Mouse (Mus musculus) MEL (cell line): ENCODE results near the gene Gm20388. TPM values are rescaled to one million over a fixed set of nuclear protein-coding genes. Genes with fewer than 3 reads are reported as not detected.

Source experiments
- DNase-seq: peaks from one replicate; pipeline ENCODE4 v3.0.0; 2011; ENCODE audit warnings: low read depth, low spot score
- H3K27ac ChIP-seq: 2 replicates; pipeline ENCODE4 v1.5.1; 2012; ENCODE audit warnings: low read depth, mild to moderate bottlenecking, control low read depth, low read length, moderate library complexity; ENCODE audit not compliant: control insufficient read depth
- H3K27me3 ChIP-seq, 2 experiments: fragments of 150-350 bp in 1 of 2; sonication (generic) in 1 of 2; 2 replicates each; pipeline ENCODE4 v1.6.1; 2012; ENCODE audit warnings: low read length in 2 of 2, mild to moderate bottlenecking in 2 of 2, improper control_type of control experiment in 1 of 2, moderate library complexity in 1 of 2; ENCODE audit not compliant: insufficient read depth in 2 of 2, control insufficient read depth in 1 of 2
- H3K36me3 ChIP-seq, 2 experiments: 2 replicates each; pipeline ENCODE4 v1.6.1; 2012 to 2014; ENCODE audit warnings: low read length in 2 of 2, improper control_type of control experiment in 1 of 2, inconsistent platforms in 1 of 2, mild to moderate bottlenecking in 1 of 2; ENCODE audit not compliant: insufficient read depth in 2 of 2, control insufficient read depth in 1 of 2
- H3K4me1 ChIP-seq, 2 experiments: fragments of 150-350 bp in 1 of 2; sonication (generic) in 1 of 2; 2 replicates each; pipeline ENCODE4 v1.6.1; 2012; ENCODE audit warnings: low read length in 2 of 2, improper control_type of control experiment in 1 of 2, mild to moderate bottlenecking in 1 of 2; ENCODE audit not compliant: insufficient read depth in 2 of 2, control insufficient read depth in 1 of 2
- H3K4me3 ChIP-seq, 2 experiments: fragments of 150-350 bp in 1 of 2; sonication (generic) in 1 of 2; 2 replicates each; pipeline ENCODE4 v1.5.1; 2012; ENCODE audit warnings: low read depth in 2 of 2, low read length in 2 of 2, mild to moderate bottlenecking in 2 of 2, moderate library complexity in 2 of 2, control low read depth in 1 of 2, improper control_type of control experiment in 1 of 2; ENCODE audit not compliant: control insufficient read depth in 1 of 2, insufficient read depth in 1 of 2
- H3K79me2 ChIP-seq: 2 replicates; pipeline ENCODE4 v1.6.1; 2012; ENCODE audit warnings: mild to moderate bottlenecking, low read length, moderate library complexity; ENCODE audit not compliant: control insufficient read depth, poor library complexity, insufficient read depth
- H3K9ac ChIP-seq: 2 replicates; pipeline ENCODE4 v1.6.1; 2012; ENCODE audit warnings: low read depth, mild to moderate bottlenecking, control low read depth, low read length, moderate library complexity; ENCODE audit not compliant: control insufficient read depth, poor library complexity, severe bottlenecking
- H3K9me3 ChIP-seq: fragments of 150-350 bp; sonication (generic); replicated peaks from 2 replicates; pipeline ENCODE4 v1.6.1; 2012; ENCODE audit warnings: mild to moderate bottlenecking, low read length, improper control_type of control experiment, moderate library complexity; ENCODE audit not compliant: insufficient read depth
- CHD2 ChIP-seq: IDR thresholded peaks from 2 replicates; pipeline ENCODE4 v1.6.1; 2011; ENCODE audit warnings: low read length, improper control_type of control experiment
- EP300 ChIP-seq, 2 experiments: IDR thresholded peaks; 2 replicates each; pipeline ENCODE4 v1.6.1; 2011; ENCODE audit warnings: improper control_type of control experiment in 2 of 2, low read length in 2 of 2, low read depth in 1 of 2, mild to moderate bottlenecking in 1 of 2
- GABPA ChIP-seq: IDR thresholded peaks from 2 replicates; pipeline ENCODE4 v1.6.1; 2012; ENCODE audit warnings: low read depth, mild to moderate bottlenecking, inconsistent platforms, low read length, improper control_type of control experiment, moderate library complexity
- GATA1 ChIP-seq: IDR thresholded peaks from 2 replicates; pipeline ENCODE4 v1.6.1; 2011; ENCODE audit warnings: low read depth, low read length, improper control_type of control experiment
- HCFC1 ChIP-seq: IDR thresholded peaks from 2 replicates; pipeline ENCODE4 v1.6.1; 2012; ENCODE audit warnings: low read depth, mild to moderate bottlenecking, inconsistent platforms, low read length, improper control_type of control experiment, moderate library complexity
- JUND ChIP-seq: IDR thresholded peaks from 2 replicates; pipeline ENCODE4 v1.6.1; 2011; ENCODE audit warnings: low read depth, mild to moderate bottlenecking, improper control_type of control experiment, low read length
- MAFK ChIP-seq: IDR thresholded peaks from 2 replicates; pipeline ENCODE4 v1.6.1; 2011; ENCODE audit warnings: low read depth, mild to moderate bottlenecking, low read length, improper control_type of control experiment, borderline replicate concordance
- MAX ChIP-seq: IDR thresholded peaks from 2 replicates; pipeline ENCODE4 v1.6.1; 2011; ENCODE audit warnings: low read length, improper control_type of control experiment
- MAZ ChIP-seq: IDR thresholded peaks from 2 replicates; pipeline ENCODE4 v1.6.1; 2012; ENCODE audit warnings: low read depth, mild to moderate bottlenecking, inconsistent platforms, low read length, improper control_type of control experiment
- MEF2A ChIP-seq: IDR thresholded peaks from 2 replicates; pipeline ENCODE4 v1.6.1; 2014; ENCODE audit warnings: low read depth, mild to moderate bottlenecking, inconsistent platforms, low read length, improper control_type of control experiment; ENCODE audit not compliant: poor library complexity, insufficient replicate concordance, severe bottlenecking; ENCODE audit errors: extremely low read depth
- MXI1 ChIP-seq: IDR thresholded peaks from 2 replicates; pipeline ENCODE4 v1.6.1; 2011; ENCODE audit warnings: mild to moderate bottlenecking, low read depth, low read length, improper control_type of control experiment
- MYB ChIP-seq: IDR thresholded peaks from 2 replicates; pipeline ENCODE4 v1.6.1; 2011; ENCODE audit warnings: mild to moderate bottlenecking, low read depth, low read length, improper control_type of control experiment
- MYC ChIP-seq: IDR thresholded peaks from 2 replicates; pipeline ENCODE4 v1.6.1; 2011; ENCODE audit warnings: low read depth, mild to moderate bottlenecking, low read length, improper control_type of control experiment, moderate library complexity
- NELFE ChIP-seq: IDR thresholded peaks from 2 replicates; pipeline ENCODE4 v1.6.1; 2011; ENCODE audit warnings: low read depth, low read length, improper control_type of control experiment
- POLR2AphosphoS2 ChIP-seq: IDR thresholded peaks from 2 replicates; pipeline ENCODE4 v1.6.1; 2011; ENCODE audit warnings: low read length, improper control_type of control experiment
- POLR2AphosphoS5 ChIP-seq: IDR thresholded peaks from 2 replicates; pipeline ENCODE4 v1.6.1; 2012; ENCODE audit warnings: low read depth, borderline replicate concordance, mild to moderate bottlenecking, inconsistent platforms, low read length, moderate library complexity, mixed read lengths
- RAD21 ChIP-seq: IDR thresholded peaks from 2 replicates; pipeline ENCODE4 v1.6.1; 2011; ENCODE audit warnings: mild to moderate bottlenecking, low read depth, low read length, improper control_type of control experiment
- RCOR1 ChIP-seq: IDR thresholded peaks from 2 replicates; pipeline ENCODE4 v1.6.1; 2012; ENCODE audit warnings: low read depth, mild to moderate bottlenecking, inconsistent platforms, low read length, improper control_type of control experiment
- SMC3 ChIP-seq: IDR thresholded peaks from 2 replicates; pipeline ENCODE4 v1.6.1; 2011; ENCODE audit warnings: low read depth, low read length, improper control_type of control experiment
- TAL1 ChIP-seq: IDR thresholded peaks from 2 replicates; pipeline ENCODE4 v1.6.1; 2012; ENCODE audit warnings: mild to moderate bottlenecking, inconsistent platforms, low read length, moderate library complexity, mixed read lengths
- TCF12 ChIP-seq: IDR thresholded peaks from 2 replicates; pipeline ENCODE4 v1.6.1; 2014; ENCODE audit warnings: low read depth, mild to moderate bottlenecking, inconsistent platforms, low read length, improper control_type of control experiment, moderate library complexity
- UBTF ChIP-seq: IDR thresholded peaks from 2 replicates; pipeline ENCODE4 v1.6.1; 2012; ENCODE audit warnings: low read depth, mild to moderate bottlenecking, inconsistent platforms, low read length, improper control_type of control experiment, moderate library complexity, borderline replicate concordance; ENCODE audit not compliant: insufficient read depth
- USF1 ChIP-seq: IDR thresholded peaks from 2 replicates; pipeline ENCODE4 v1.6.1; 2014; ENCODE audit warnings: low read depth, mild to moderate bottlenecking, inconsistent platforms, low read length, improper control_type of control experiment, moderate library complexity
- USF2 ChIP-seq, 2 experiments: IDR thresholded peaks; 2 replicates each; pipeline ENCODE4 v1.6.1; 2011 to 2012; ENCODE audit warnings: improper control_type of control experiment in 2 of 2, low read length in 2 of 2, borderline replicate concordance in 1 of 2, inconsistent platforms in 1 of 2, low read depth in 1 of 2, mild to moderate bottlenecking in 1 of 2; ENCODE audit not compliant: insufficient read depth in 1 of 2
- ZC3H11A ChIP-seq: IDR thresholded peaks from 2 replicates; pipeline ENCODE4 v1.6.1; 2012; ENCODE audit warnings: low read depth, mild to moderate bottlenecking, inconsistent platforms, low read length, improper control_type of control experiment
- ZKSCAN1 ChIP-seq: IDR thresholded peaks from 2 replicates; pipeline ENCODE4 v1.6.1; 2012; ENCODE audit warnings: low read depth, mild to moderate bottlenecking, inconsistent platforms, low read length, improper control_type of control experiment, moderate library complexity
- ZMIZ1 ChIP-seq: IDR thresholded peaks from 2 replicates; pipeline ENCODE4 v1.6.1; 2012; ENCODE audit warnings: low read depth, mild to moderate bottlenecking, inconsistent platforms, low read length, improper control_type of control experiment, moderate library complexity
- ZNF384 ChIP-seq: IDR thresholded peaks from 2 replicates; pipeline ENCODE4 v1.6.1; 2012; ENCODE audit warnings: low read depth, mild to moderate bottlenecking, inconsistent platforms, low read length, improper control_type of control experiment
- polyA plus RNA-seq, 2 experiments: library from polyadenylated mRNA; stranded (reverse) in 1 of 2; unstranded in 1 of 2; fragments of >175 nt in 1 of 2; fragments of >200 nt in 1 of 2; gene quantifications; 2 replicates each; pipeline versions ENCODE4 v1.2.1 to v1.2.4; 2012; ENCODE audit warnings: low replicate concordance in 2 of 2, low read depth in 1 of 2; ENCODE audit not compliant: insufficient read length in 2 of 2, insufficient read depth in 1 of 2, missing spikeins in 1 of 2
- total RNA-seq: library from RNA; depleted of rRNA; stranded (reverse); fragments of 300-350 nt; gene quantifications from 2 replicates; pipeline ENCODE4 v1.2.3, GENCODE M21; 2012

Gene Gm20388
- total and polyA plus RNA-seq, 3 experiments, result 11.1 to 17.8 TPM; not detected in 1

DNA sequence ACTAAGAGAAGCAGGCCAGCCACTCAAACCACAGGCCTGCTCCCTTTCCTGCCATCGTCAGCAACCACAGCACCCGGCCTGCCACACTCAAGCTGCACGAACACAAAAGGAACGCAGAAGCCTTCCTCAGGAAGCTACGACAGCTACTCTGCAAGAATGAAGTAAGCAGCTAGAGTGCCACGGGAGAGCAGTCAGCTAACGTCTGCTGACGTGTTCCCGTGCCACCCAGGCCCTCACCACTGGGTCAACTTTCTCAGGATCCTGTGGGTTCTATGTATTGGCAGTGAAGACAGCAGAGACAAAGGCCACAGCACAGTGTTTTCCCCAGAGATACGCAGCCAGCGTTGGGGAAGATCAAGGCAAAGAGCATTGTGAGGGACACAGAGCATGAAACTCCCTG, 1732.7 kb downstream of the Gm20388 start:
- Histone ChIP-seq H3K79me2 (no peaks in the 10 kb centered on the region), H3K9me3 (no peaks in the 10 kb centered on the region), H3K27me3 (no peaks in the 10 kb centered on the region), H3K9ac (no peak overlapping the region), H3K4me3 (no peak overlapping the region), H3K27ac (no peak overlapping the region), H3K4me1 (no peaks in the 10 kb centered on the region), H3K36me3 (no peaks in the 10 kb centered on the region)
- TF ChIP-seq RAD21, result no peak
- TF ChIP-seq NELFE, result no peak
- no peak for TF ChIP-seq MXI1
- TF ChIP-seq UBTF, result no peak
- TF ChIP-seq GATA1, result no peak
- TF ChIP-seq GABPA, result no peak
- no peak for TF ChIP-seq SMC3
- no peak for TF ChIP-seq MAFK
- DNase-seq, result no peak

DNA sequence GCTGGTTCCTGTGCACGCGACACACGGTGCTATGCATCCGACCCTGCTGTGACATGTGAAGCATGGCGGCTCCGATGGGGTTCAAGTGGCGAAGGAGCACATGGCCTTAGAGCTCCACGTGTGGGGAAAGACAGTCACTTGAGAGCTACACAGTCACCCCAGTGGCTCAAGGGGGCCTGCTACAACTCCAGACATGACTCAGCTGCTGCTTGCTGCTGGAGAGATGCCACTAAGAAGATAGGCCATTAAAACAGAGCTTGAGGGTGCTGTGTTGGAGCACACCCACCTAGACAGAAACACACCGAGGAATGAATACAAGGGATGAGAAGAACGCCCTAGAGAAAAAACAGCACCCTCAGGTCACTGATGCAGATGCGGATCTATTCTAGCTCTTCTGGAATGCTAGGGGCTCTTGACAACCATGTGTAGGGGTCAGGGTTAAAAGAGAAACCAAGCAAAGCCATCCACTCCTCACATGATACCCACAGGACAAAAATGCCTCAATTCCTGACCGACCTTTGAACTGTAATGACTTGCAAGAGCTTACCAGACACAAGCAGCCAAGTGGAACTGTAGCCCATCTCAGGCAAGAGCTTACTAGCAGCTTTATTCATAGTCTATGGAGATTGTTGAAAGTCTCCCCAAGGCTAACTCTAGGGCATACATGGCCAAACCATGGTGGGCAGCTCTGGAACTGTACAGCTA, 1737.0 kb downstream of the Gm20388 start:
- no peak overlapping the region for H3K9ac ChIP-seq

DNA sequence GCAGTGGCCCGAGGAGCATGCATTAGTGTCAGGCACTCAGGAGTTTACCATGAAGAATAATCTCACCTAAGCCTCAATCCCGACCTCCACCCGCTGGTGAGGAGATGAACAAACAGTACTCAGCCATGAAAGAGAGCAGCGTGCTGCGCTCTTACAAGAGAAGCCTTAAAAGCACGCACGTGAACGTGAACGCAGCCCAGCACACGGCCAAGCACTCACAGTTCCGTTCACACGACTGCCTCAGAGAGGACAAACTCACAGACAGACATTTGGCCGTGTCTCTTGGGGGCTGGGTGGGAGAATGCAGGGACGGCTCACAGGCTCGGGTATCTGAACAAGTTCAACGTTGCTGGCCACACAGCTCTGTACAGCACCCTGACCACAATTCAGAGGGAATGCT, 1737.8 kb downstream of the Gm20388 start:
- H3K79me2 ChIP-seq, result no peaks in the 10 kb centered on the region
- no peak overlapping the region for H3K4me3 ChIP-seq
- no peaks in the 10 kb centered on the region for H3K27me3 ChIP-seq
- TF ChIP-seq UBTF (no peak), CHD2 (no peak), MYC (no peak), MAZ (no peak), RCOR1 (no peak), TCF12 (no peak), MEF2A (no peak), MXI1 (no peak), POLR2AphosphoS2 (no peak), TAL1 (no peak), ZKSCAN1 (no peak), USF1 (no peak), HCFC1 (no peak), MYB (no peak), ZMIZ1 (no peak), POLR2AphosphoS5 (no peak), MAX (no peak)
- no peak overlapping the region for H3K9ac ChIP-seq
- no peaks in the 10 kb centered on the region for H3K9me3 ChIP-seq
- H3K27ac ChIP-seq, result no peak overlapping the region
- no peak for DNase-seq
- H3K4me1 ChIP-seq, result no peaks in the 10 kb centered on the region
- no peaks in the 10 kb centered on the region for H3K36me3 ChIP-seq

More for the DNA sequence above, 1737.0 kb downstream of the Gm20388 start:
- Histone ChIP-seq H3K4me3 (no peak overlapping the region), H3K27ac (no peak overlapping the region), H3K79me2 (no peaks in the 10 kb centered on the region), H3K9me3 (no peaks in the 10 kb centered on the region), H3K36me3 (no peaks in the 10 kb centered on the region), H3K27me3 (no peaks in the 10 kb centered on the region), H3K4me1 (no peaks in the 10 kb centered on the region)
- TF ChIP-seq USF2 (IDR thresholded peaks at IDR 0.05; ENCODE audit: borderline replicate concordance in 1 of 2, insufficient read depth in 1 of 2, low read depth in 1 of 2, low read length in 2 of 2) (no peak), EP300 (IDR thresholded peaks at IDR 0.05; ENCODE audit: low read depth in 1 of 2, low read length in 2 of 2) (no peak), ZNF384 (no peak), JUND (no peak), UBTF (no peak), ZC3H11A (no peak), GATA1 (no peak)
- no peak for DNase-seq
